15 mouse cellular contexts compared by ENCODE assay signal in genomic region chr2:3158682-3159412, GRCm38 (mm10). TPM values are rescaled to one million over a fixed set of nuclear protein-coding genes. Genes with fewer than 3 reads are reported as not detected.
DNase-seq lines count a peak whose midpoint lies in the region; ATAC-seq and TF ChIP-seq lines count a peak whose summit lies in the region.
"Had no signal": no experiment of that assay in that cellular context is flagged by ENCODE, and none has a peak within 500 bp of the region (broad histone marks: within the 10 kb centered on the region; RNA-seq: fewer than 3 reads in every experiment).

No protein-coding gene starts in this region.

- H3K4me1 ChIP-seq in embryonic facial prominence, embryonic 13.5 days = peaks cover 40% of the 10 kb centered on the region
- H3K4me1 ChIP-seq in limb, embryonic 14.5 days (ENCODE audit: control insufficient read depth, insufficient read depth, low read length) = peaks cover 24% of the 10 kb centered on the region
- peaks cover 23% of the 10 kb centered on the region for H3K4me1 ChIP-seq in olfactory bulb, adult 2 months (ENCODE audit: control insufficient read depth, insufficient read depth, low read length)

- no peak overlapping the region for H3K9ac ChIP-seq in embryonic facial prominence, embryonic 13.5 days
- no peak overlapping the region for H3K9ac ChIP-seq in limb, embryonic 14.5 days (ENCODE audit: low read depth, low read length, severe bottlenecking)
- H3K9ac ChIP-seq: forebrain, postnatal 0 days had no signal

- H3K4me2 ChIP-seq in embryonic facial prominence, embryonic 13.5 days = no peak overlapping the region
- H3K4me2 ChIP-seq in limb, embryonic 14.5 days (replicated peaks; ENCODE audit: low read depth, low read length, severe bottlenecking) = no peak overlapping the region; the same call in 1 of the 2 replicates

- ATAC-seq in embryonic facial prominence, embryonic 13.5 days (ENCODE audit: insufficient number of reproducible peaks, insufficient read depth, low FRiP score, low TSS enrichment, low read depth) = peak; percentile 56; the same call in 1 of the 2 replicates
- ATAC-seq in limb, embryonic 14.5 days (ENCODE audit: low FRiP score, low read depth) = no peak
- ATAC-seq: forebrain, postnatal 0 days had no signal

- intact Hi-C loops in left cerebral cortex, adult 2 months (cut with DNase I) = no loop called here

- no peak overlapping the region for H3K4me3 ChIP-seq in left cerebral cortex, adult 2 months
- H3K4me3 ChIP-seq in embryonic facial prominence, embryonic 13.5 days = no peak overlapping the region
- H3K4me3 ChIP-seq in limb, embryonic 14.5 days (replicated peaks; ENCODE audit: low read length) = no peak overlapping the region
- no peak overlapping the region for H3K4me3 ChIP-seq in olfactory bulb, adult 2 months (ENCODE audit: insufficient read depth, low read depth, low read length)

- TF ChIP-seq POLR2A in limb, embryonic 14.5 days (IDR thresholded peaks at IDR 0.05; ENCODE audit: borderline replicate concordance, extremely low read depth, insufficient read depth, insufficient read length) = no peak
- no peak for TF ChIP-seq POLR2A in olfactory bulb, adult 2 months (IDR thresholded peaks at IDR 0.05; ENCODE audit: insufficient read depth, low read depth, low read length)

- H3K9me3 ChIP-seq in embryonic facial prominence, embryonic 13.5 days = no peaks in the 10 kb centered on the region
- no peaks in the 10 kb centered on the region for H3K9me3 ChIP-seq in limb, embryonic 14.5 days (ENCODE audit: control insufficient read depth, low read length)

- H3K27ac ChIP-seq in left cerebral cortex, adult 2 months = peak overlapping the region; percentile 55; the same call in 1 of the 2 replicates
- H3K27ac ChIP-seq in embryonic facial prominence, embryonic 13.5 days = peak overlapping the region; percentile 39
- peak overlapping the region; percentile 49 for H3K27ac ChIP-seq in limb, embryonic 14.5 days (replicated peaks; ENCODE audit: low read depth, low read length)
- H3K27ac ChIP-seq in olfactory bulb, adult 2 months (ENCODE audit: insufficient read depth, low read depth, low read length) = peak overlapping the region; percentile 75

- H3K27me3 ChIP-seq in embryonic facial prominence, embryonic 13.5 days = no peaks in the 10 kb centered on the region
- no peaks in the 10 kb centered on the region for H3K27me3 ChIP-seq in limb, embryonic 14.5 days (ENCODE audit: control insufficient read depth, insufficient read depth, low read length)
- H3K27me3 ChIP-seq: CH12.LX had no signal

- no peak for DNase-seq in left cerebral cortex, adult 2 months (ENCODE audit: extremely low spot score in 1 of 2, low spot score in 2 of 2)
- no peak for DNase-seq in left cerebral cortex, adult 8-10 months (ENCODE audit: low spot score in 2 of 2)
- DNase-seq in limb, embryonic 14.5 days (ENCODE audit: low spot score) = no peak
- DNase-seq in thymus, postnatal 25 days = no peak
- DNase-seq in MN1 (ENCODE audit: low spot score) = no peak
- DNase-seq: adrenal gland, adult 2 months; cerebellum, postnatal 10 days; forebrain, postnatal 0 days; gastrocnemius, postnatal 10 days; kidney, postnatal 10 days; layer of hippocampus, postnatal 36 days; thymus, postnatal 36 days had no signal

- no peak for TF ChIP-seq CTCF in left cerebral cortex, adult 2 months (IDR thresholded peaks at IDR 0.05)
- TF ChIP-seq CTCF in olfactory bulb, adult 2 months (IDR thresholded peaks at IDR 0.05; ENCODE audit: insufficient read depth, low read depth, low read length) = no peak

- 61% methylated on average over 8 of the region's 8 CpGs for WGBS in embryonic facial prominence, embryonic 13.5 days
- 60% methylated on average over 8 of the region's 8 CpGs for WGBS in limb, embryonic 14.5 days
- 74% methylated on average over 8 of the region's 8 CpGs for WGBS in olfactory bulb, adult 2 months

- H3K36me3 ChIP-seq in embryonic facial prominence, embryonic 13.5 days = no peaks in the 10 kb centered on the region
- H3K36me3 ChIP-seq in limb, embryonic 14.5 days (ENCODE audit: control insufficient read depth, insufficient read depth, low read length) = no peaks in the 10 kb centered on the region; the same call in 1 of the 2 replicates

RNA-seq across cellular contexts. Expression of gene Fam171a1, which starts 44.8 kb away (rescaled TPM):
- 10 to 100 TPM; 71.5 to 72.8 TPM for total RNA-seq in left cerebral cortex, adult 2 months (2021)
- total RNA-seq in left cerebral cortex, adult 8-10 months (2022) = 10 to 100 TPM; 68.3 to 79.5 (median 69.0) TPM
- 28.1 and 30.6 TPM in 2 replicates for polyA plus RNA-seq in embryonic facial prominence, embryonic 13.5 days (2015; fragmentation: Nextera tagmentation; extraction: Ambion mirVana)
- 32.7 and 33.7 TPM in 2 replicates for polyA plus RNA-seq in limb, embryonic 14.5 days (2012; rRNA removed)
- 31.7 and 38.1 TPM in 2 replicates for polyA plus RNA-seq in limb, embryonic 14.5 days (2014; fragmentation: Nextera tagmentation; extraction: Ambion mirVana)
- polyA plus RNA-seq in olfactory bulb, adult 2 months (2012; ENCODE audit: insufficient read depth, insufficient read length, low replicate concordance, missing spikeins) = not detected in 2 replicates
